Mouse (Mus musculus) megakaryocyte progenitor cell, adult 5-6 weeks (primary cell): ENCODE results near the gene Cyb561d1. TPM values are rescaled to one million over a fixed set of nuclear protein-coding genes. Genes with fewer than 3 reads are reported as not detected.

Experiments
- ATAC-seq: replicated peaks from 2 replicates; pipeline ENCODE4 v1.8.0; 2016; ENCODE audit warnings: mild to moderate bottlenecking, moderate TSS enrichment, inconsistent platforms; ENCODE audit not compliant: poor library complexity
- total RNA-seq, 2 experiments: library from RNA; stranded (forward) in 1 of 2; stranded (reverse) in 1 of 2; fragments of 157-497, 149-512 nt in 1 of 2; fragments of 200-1000 nt in 1 of 2; gene quantifications; 2 replicates each; pipeline versions ENCODE4 v1.2.3 to v1.2.4; 2015 to 2017

Gene Cyb561d1
- total RNA-seq, 2 experiments from 2014 or later: 2.3 to 3.7 TPM

DNA sequence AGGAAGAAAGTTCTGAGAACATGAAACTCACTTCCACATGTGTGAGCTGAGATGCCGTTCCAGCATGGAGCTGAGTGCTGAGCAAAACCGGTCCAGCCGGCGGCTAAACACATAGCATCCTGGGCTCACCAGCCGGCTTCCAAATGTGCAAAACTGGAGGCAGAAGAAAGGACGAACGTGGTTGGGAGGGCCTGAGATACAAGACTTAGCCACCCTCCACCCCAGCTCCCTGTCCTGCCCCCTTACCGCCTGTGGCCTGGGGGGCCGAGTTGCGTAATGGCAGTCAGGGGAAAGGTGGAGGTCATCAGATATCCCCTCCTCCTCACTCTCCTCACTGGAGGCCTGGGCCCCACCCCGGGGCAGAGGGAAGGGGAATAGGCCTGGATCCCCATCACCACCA, 3.5 kb upstream of the Cyb561d1 start:
- no peak for ATAC-seq

DNA sequence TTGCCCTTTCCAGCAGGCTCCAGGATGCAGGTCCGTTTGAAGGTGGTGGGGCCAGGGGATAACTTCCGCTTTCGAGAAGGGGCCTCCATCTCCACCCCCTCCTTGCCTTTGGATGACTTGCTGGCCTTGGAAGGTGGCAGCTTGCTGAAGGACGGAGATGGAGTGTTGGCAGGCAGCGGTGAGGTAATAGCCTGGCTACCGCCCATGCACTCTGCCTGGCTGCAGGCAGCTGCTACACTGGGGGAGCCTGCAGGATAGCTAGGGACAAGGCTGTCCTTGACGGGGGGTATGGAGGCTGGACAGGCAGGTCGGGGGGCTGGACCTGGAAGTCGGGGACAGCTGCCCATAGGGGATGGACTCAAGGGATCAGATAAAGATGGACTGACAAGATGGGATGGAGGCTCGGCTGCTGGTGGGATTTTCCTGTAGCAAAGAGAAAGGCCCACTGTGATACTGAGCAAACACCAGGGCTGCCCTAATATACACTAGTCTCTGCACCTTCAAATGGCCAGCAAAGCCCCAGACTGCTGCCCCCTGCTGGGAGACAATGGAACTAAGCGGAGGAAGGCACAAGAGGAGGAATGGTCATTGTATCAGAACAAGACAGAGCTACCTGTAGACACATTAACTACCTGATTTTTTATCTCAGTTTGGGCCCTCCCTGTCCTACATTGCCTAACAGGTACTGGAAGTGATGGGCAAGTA, 2.8 kb upstream of the Cyb561d1 start:
- peak; percentile 45 for ATAC-seq

DNA sequence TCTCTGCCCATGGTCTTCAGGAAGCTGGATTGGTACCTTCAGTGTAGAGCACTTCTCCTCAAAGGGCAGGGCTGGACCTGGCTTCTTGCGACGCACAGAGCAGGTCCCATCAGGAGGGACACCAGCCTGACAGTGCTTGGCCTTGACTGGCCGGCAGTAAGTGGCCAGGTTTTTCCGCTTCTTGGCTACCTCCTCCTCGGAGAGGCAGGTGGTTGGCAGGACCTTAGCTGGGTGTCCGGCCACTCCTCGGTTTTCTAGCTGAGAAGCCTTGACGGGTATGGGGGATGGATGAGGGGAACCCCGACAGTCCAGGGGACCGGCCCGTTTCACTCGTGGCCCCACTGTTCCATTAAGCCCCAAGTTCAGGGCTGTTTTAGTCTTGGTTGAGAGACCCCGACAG, 2.2 kb upstream of the Cyb561d1 start:
- ATAC-seq: no peak

DNA sequence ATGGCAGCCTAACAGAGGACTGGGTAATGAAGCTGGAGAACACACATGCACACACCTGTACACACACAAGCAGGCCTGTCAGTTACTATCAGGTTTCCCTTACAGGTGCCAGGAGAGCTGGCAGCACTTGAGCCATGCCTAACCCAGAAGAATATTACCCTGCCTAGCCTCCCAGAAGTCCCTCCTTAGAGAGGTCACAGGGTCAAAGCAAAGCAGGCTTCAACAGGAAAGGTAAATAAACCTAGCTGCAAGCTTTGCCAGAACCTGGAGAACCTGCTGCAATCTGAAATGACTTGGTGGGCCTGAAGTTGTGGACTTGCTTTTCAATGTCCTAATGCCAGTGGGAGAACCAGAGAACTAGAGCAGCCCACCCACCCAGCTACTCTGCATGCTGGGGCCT, 1.5 kb upstream of the Cyb561d1 start:
- no peak for ATAC-seq

DNA sequence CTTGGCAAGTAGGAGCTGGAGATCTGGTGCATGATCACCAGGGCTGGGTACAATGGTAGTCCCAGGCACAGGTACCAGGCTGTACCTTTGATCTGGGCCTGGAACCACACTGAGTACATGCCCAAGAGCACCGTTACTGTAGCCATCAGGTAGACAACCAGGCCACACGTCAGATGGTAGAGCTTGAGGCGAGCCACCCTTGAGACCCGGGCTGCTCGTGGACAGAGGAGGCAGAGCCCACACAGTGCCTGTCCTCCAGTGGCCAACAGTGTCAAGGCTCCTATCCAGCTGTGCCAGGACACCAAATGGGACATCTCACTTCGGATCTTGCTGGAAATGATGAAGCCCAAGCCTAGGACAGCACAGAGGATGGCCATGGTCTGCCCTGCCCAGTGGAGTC, 1.8 kb downstream of the Cyb561d1 start:
- ATAC-seq: no peak

DNA sequence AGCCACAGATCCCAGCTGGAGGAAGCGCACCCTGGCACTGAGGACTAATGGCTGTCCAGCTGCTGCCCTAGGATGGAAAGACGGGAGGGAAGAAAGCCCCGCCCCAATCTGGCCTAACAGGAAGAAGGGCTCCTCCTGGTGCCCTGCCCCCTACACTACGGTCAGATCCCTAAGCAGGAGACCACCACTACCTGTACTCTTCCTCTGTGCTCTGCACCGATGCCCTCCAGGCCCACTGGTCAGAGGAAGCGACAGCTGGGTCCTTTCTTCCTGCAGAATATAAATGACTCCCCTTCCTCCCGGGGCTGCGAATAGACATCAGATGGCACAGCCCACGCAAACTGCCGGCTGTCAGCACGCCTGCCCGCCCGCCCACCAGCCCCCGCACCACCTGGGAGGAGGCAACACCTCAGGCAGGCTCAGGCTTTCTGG, 3.9 kb downstream of the Cyb561d1 start:
- no peak for ATAC-seq

DNA sequence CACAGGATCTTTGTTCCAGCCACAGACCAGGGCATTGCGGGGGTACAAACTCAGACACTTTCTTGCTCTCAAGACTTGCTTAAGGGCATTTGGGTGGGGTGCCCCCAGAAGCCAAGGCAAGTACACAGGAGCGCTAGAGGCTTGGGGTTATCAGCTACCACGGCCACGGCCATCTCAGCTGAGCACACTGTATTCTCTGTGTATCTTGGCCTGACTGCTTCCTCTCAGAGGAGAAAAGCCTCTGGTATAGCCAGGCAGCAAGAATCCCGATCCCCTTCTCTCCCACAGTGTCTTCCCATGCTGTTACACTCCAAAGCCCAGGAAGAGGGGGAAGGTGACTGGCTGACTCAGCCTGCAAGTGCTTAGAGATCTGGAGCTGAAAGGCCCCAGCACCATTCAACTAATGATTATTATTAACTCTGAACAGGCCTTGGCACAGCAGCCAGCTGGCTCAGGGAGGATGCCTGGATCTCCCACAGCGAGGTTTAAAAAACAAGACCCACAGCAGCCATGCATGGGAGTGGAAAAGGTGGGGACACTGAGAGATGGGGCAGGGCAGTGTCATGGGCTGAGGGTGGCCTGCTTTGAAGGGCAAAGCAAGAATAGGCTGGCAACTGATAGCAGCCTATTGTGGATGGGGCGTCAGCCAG, 4.9 kb downstream of the Cyb561d1 start:
- no peak for ATAC-seq

DNA sequence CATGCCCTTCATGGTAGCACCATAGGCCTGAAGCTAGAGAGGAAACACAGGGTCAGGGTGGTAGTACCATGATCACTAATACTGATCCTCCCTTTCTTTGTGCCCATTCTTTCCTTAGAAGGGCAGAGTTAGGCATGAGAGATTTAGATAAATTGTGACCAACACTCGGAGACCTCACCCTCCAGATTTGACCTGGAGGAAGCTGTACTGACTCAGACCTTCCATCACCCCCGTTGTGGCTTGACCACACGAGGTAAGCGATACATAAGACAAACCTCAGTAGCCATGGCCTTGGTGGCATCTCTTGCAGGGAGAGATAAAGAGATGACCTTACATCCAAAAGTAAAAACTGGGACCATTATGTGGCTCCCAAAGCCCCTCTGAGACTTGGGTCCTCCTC, 5.7 kb downstream of the Cyb561d1 start:
- no peak for ATAC-seq

DNA sequence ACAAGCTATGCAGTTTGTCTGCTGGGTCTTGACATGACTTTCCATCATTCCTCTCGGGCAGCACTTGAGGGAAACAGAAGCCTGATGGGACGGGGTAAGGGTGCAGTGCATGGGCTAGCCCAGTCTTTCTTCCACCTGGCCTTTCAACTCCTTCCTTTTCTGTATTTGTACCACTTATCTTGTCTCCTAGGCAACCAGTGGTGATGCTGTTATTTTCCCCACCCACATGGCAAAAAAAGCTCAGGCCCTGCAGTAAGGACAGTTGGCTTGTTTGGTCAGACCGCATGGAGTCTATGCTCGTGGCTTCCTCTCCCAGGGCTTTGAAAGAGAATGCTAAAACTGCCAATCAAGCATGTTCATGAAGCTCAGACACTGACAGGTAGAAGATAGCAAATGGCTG, 7.3 kb downstream of the Cyb561d1 start:
- no peak for ATAC-seq

DNA sequence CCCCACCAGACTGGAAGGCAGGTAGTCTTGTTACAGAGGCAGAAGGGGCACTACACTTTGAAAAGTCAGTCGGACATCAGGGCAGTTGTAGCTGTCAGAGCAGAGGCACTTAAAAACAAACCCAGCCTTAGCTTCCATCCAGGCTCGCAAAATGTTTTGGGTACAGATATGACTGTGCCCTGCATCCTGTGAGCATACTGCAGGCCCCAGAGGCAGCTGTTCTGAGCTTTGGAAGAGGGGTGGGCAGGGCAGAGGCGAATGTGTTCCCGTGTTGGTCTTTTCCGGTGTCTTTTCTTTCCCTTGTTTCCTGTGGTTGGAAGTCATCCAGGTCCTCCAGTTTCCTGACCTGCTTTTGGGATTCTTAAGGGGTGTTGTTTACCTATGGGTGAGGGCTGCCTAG, 11.1 kb downstream of the Cyb561d1 start:
- ATAC-seq: no peak

DNA sequence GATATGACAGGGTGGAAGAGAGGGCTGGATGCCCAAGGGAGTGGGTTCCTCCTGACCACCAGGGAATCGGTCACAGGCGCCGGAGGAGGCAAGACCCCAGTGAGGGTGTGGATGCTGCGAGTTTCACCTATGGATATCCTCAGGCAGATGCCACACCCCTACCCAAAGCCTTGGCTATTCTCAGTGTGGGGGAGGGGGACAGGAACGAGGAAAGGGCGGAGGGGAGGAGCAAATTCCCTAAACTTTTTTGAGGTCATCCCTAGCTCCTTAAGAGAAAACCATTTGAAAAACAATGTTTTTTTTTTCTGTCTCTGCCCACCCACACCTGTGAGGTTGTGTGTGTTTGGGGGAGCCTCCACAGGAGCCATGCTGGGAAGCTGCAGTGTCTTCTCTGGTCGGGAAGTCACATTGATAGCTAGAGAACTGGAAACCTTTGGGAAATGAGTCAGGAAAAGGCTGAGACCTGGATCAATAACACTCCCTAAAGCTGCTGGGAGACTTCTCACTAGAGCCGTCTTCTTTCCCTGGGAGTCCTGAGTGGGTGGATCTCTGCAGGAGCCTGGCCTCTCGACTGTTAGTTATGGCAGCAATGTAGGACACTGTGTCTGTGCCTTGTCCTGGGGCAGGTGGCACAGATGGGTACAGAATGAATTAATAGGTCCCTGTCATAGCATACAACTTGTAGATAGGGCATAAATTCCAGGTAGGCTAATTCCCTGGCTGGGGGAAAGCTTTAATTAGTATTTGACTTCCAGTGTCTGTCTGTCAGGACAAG, 12.1 kb downstream of the Cyb561d1 start:
- ATAC-seq: no peak

DNA sequence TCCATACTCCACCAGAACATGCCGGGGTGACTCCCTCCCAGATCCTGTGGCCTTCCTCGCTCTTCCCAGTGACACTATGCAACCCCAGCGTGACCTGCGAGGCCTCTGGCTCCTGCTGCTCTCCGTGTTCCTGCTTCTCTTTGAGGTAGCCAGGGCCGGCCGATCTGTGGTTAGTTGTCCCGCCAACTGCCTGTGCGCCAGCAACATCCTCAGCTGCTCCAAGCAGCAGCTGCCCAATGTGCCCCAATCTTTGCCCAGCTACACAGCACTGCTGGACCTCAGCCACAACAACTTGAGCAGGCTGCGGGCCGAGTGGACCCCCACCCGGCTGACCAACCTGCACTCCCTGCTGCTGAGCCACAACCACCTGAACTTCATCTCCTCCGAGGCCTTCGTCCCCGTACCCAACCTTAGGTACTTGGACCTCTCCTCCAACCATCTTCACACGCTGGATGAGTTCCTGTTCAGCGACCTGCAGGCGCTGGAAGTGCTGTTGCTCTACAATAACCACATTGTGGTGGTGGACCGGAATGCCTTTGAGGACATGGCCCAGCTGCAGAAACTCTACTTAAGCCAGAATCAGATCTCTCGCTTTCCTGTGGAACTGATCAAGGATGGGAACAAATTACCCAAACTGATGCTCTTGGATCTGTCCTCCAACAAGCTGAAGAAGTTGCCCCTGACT, 13.8 kb downstream of the Cyb561d1 start:
- ATAC-seq: peak; percentile 35

DNA sequence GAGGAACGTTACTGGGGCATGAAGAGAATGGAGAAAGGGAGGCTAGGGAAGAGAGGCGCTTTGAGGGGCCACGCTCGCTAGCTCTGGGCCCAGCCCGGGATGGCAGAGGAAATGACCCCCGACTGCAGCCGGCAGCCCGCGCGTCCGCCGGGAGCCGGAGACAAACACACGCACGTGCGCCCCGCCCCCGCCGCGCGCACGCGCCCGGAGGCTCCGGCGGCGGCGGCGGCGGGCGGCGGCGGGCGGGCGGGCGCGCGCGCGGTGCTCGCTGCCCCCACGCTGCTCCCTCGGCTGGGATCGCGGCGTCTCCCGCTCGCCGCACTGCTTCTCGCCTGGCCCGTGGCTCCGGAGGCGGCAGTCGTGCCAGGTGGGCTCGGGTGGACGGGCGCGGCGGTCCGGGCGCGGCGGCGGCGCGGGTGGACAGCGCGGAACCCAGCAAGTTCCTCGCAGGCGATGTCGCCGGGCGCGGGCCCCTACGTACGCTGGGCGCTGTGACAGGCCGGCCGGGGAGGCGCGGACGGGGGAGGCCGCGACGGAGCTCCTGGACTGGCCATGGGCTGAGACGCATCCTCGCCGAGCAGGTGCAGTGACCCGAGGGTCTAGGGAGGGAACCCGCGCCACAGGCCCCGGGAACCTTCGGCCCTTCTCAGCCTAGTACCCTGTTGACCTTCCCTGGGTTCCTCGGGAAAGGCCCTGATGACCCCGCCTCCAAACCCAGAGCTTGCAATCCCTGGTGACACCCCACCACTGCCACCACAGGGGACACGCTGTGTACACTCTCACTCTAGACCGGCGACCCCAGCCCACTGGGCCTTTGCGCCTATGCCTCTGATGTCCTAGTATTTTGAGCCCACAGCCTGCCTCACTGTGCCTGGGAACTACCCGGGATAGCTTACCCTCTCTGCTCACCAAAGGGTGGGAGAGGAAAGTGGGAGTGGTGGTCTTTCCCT, 14.6 kb downstream of the Cyb561d1 start, which contains the start of gene Amigo1:
Gene Amigo1 (plus strand): TSS at position 238 of the 950 bp plus-strand sequence.
- ATAC-seq: peak; percentile 41

DNA sequence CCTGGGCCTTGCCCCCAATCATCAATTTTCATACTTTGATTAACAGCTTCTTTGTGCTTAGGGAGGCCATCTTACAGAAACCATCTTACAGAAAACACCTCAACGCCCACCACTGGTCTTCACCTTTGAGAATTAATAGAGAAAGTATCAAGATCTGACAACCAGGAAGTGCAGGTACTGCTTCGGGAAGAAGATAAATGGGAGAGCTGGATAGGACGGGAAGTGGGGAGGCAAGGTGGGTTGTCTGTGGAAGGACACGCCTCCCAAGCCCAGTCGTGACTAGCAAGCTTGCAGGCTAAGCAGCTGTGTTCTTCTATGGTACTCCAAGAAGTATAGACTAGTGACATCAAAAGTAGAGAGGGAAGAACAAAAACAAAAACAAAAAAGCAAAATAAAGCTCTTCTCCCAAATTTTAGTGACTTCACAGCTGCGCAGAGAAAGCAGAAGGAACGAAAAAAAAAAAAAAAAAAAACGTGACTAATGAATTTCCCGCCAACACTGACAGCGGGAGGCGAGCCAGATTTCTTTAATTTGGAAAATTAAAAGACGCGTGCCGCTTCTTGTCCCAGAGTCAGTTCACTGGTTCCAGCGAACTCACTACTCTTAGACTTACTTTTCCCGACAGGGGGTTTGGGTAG, 15.4 kb downstream of the Cyb561d1 start:
- ATAC-seq: 0 out of 2 replicates have a peak, but pooled peaks have one; percentile 15

DNA sequence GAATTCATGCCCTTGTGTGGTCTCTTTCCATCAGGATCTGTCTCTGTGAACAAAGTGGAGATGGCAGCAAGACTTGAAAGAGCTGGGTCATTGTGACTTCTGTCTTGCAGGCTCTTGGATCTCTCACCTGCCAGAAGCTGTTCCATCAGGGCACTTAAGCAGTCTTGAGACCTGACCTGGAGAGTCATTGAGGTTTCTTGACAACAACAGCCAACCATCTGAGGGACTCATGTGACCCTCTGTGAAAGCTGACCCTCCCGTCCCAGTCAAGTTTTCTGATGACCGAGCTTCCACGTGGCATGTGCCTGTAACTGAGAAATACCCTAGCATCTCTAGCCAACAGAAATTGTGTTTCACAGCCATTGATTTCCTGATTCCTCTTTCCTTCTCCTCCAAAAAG, 16.3 kb downstream of the Cyb561d1 start:
- ATAC-seq: no peak

DNA sequence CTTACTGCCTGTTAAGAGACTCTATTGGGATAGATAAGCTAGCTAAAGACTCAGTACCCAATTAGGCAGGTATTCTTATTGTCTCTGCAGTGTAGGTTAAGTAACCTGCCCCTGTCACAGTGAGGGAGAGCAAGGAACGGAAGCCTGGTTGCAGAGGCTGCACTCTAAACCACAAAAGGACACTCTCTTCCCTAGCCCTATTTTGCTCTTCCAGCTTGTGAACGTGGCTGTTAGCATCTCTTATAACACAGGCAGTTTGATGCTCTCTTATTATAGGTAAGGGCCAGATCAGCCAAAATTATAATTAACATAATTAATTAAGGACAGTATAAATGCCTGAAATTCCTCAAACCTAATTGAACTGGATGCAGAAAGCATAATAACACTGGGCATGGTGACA, 20.5 kb downstream of the Cyb561d1 start:
- ATAC-seq: no peak

DNA sequence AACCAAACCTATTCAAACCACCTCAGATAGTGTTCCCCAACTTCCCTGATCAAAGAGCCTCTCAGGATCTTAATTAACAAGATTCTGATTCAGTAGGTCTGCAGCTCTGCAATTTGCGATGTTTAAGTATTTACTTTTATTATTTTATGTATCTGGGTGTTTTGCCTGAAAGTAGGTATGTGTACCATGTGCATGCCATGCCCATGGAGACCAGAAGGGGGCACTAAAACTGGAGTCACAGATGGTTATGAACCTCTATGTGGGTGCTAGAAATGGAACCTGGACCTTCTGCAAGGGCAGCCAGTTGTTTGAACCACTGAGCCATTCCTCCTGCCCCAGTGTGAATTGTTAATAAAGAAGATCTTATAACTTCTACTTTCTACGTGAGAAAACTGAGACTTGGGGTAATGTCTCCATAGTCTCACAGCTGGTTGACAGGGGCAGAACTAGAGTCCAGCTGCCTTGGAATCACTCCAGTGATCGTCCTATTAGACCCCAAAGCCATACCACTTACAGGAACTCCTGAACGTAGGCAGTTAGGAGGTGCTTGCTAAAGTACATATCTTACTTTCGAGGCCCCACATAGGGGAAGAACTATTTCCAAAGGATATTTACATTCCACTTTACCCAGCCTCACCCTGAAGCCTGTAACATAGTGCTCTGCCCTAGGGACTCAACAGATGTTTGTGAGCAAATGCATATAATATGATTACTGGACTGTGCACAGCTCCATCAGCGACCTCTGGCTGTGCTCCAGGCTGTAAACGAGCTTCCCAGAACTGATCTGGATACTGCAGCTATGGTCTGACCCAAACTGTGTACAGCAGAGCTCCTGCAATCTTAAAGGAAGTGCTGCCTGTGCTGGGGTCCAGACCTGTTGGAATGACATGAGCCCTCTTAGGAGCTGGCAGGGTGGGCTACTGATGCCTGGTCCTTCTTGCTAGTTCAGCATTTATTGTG, 22.0 kb downstream of the Cyb561d1 start:
- no peak for ATAC-seq
